Mouse (Mus musculus): ENCODE results near the gene Aadat. TPM values are rescaled to one million over a fixed set of nuclear protein-coding genes. Genes with fewer than 3 reads are reported as not detected.
"Not testable (repeated sequence)": the region's sequence is repeated elsewhere in the genome, so short reads cannot be mapped to it uniquely, and the experiment has no call there.

Aadat gene
- 1.1 and 2.3 TPM in 2 replicates for polyA plus RNA-seq (2014; fragmentation: Nextera tagmentation; extraction: Ambion mirVana)

GRCm38 (mm10) chr8:60505653-60506521 is at the start of gene Aadat:
Aadat (plus strand) TSS chr8:60505932.
- Histone ChIP-seq H3K36me3 (ENCODE audit: control insufficient read depth, insufficient read depth, low read length) (no peaks in the 10 kb centered on the region), H3K9me3 (ENCODE audit: control insufficient read depth, low read length) (no peaks in the 10 kb centered on the region), H3K4me2 (ENCODE audit: low read depth) (peak within 1 kb of the TSS; percentile 84), H3K9ac (ENCODE audit: low read length) (peak within 1 kb of the TSS; percentile 73), H3K4me1 (ENCODE audit: control insufficient read depth, insufficient read depth, low read length) (0 out of 2 replicates have a peak, but pooled peaks cover 2% of the 10 kb centered on the region), H3K4me3 (ENCODE audit: low read depth, low read length) (peak within 1 kb of the TSS; percentile 51), H3K27me3 (ENCODE audit: control insufficient read depth, insufficient read depth, low read length) (no peaks in the 10 kb centered on the region), H3K27ac (ENCODE audit: low read depth, low read length) (no peak within 1 kb of the TSS)
- ATAC-seq (ENCODE audit: insufficient read depth, low FRiP score, low TSS enrichment) = peak; percentile 96
- peak; percentile 76 for DNase-seq (ENCODE audit: low spot score)
- WGBS = 2% methylated on average over 25 of the region's 25 CpGs

- peak; percentile 67; the same call in 1 of the 2 replicates for ATAC-seq (ENCODE audit: insufficient read depth, low FRiP score, low TSS enrichment)
- H3K36me3 ChIP-seq (ENCODE audit: control insufficient read depth, insufficient read depth, low read length) = no peaks in the 10 kb centered on the region
- no peak overlapping the region for H3K9ac ChIP-seq (ENCODE audit: low read length)
- no peak overlapping the region for H3K4me3 ChIP-seq (ENCODE audit: low read depth, low read length)
- H3K27ac ChIP-seq (ENCODE audit: low read depth, low read length) = no peak overlapping the region
- no peaks in the 10 kb centered on the region for H3K27me3 ChIP-seq (ENCODE audit: control insufficient read depth, insufficient read depth, low read length)
- WGBS = 41% methylated on average over 15 of the region's 15 CpGs
- peak; percentile 69 for DNase-seq (ENCODE audit: low spot score)
- H3K4me2 ChIP-seq (ENCODE audit: low read depth) = no peak overlapping the region
- no peaks in the 10 kb centered on the region for H3K9me3 ChIP-seq (ENCODE audit: control insufficient read depth, low read length)
- H3K4me1 ChIP-seq (ENCODE audit: control insufficient read depth, insufficient read depth, low read length) = no peaks in the 10 kb centered on the region
These were observed 38.9 kb upstream of the Aadat start for GRCm38 (mm10) chr8:60466686-60467335.

- Histone ChIP-seq H3K27me3 (ENCODE audit: control insufficient read depth, insufficient read depth, low read length) (no peaks in the 10 kb centered on the region), H3K4me3 (ENCODE audit: low read depth, low read length) (no peak overlapping the region), H3K9me3 (ENCODE audit: control insufficient read depth, low read length) (no peaks in the 10 kb centered on the region), H3K9ac (ENCODE audit: low read length) (no peak overlapping the region), H3K4me2 (ENCODE audit: low read depth) (no peak overlapping the region), H3K36me3 (ENCODE audit: control insufficient read depth, insufficient read depth, low read length) (no peaks in the 10 kb centered on the region), H3K27ac (ENCODE audit: low read depth, low read length) (no peak overlapping the region), H3K4me1 (ENCODE audit: control insufficient read depth, insufficient read depth, low read length) (no peaks in the 10 kb centered on the region)
- ATAC-seq (ENCODE audit: insufficient read depth, low FRiP score, low TSS enrichment) (no peak), DNase-seq (ENCODE audit: low spot score) (no peak)
- 73% methylated on average over 2 of the region's 2 CpGs for WGBS
These were observed 15.6 kb upstream of the Aadat start for GRCm38 (mm10) chr8:60490147-60490546.

- ATAC-seq (ENCODE audit: insufficient read depth, low FRiP score, low TSS enrichment) (no peak), DNase-seq (ENCODE audit: low spot score) (no peak)
- WGBS = 97% methylated on average over 2 of the region's 2 CpGs
- Histone ChIP-seq H3K9ac (ENCODE audit: low read length) (no peak overlapping the region), H3K4me1 (ENCODE audit: control insufficient read depth, insufficient read depth, low read length) (no peaks in the 10 kb centered on the region), H3K4me3 (ENCODE audit: low read depth, low read length) (no peak overlapping the region), H3K4me2 (ENCODE audit: low read depth) (no peak overlapping the region), H3K36me3 (ENCODE audit: control insufficient read depth, insufficient read depth, low read length) (no peaks in the 10 kb centered on the region), H3K27ac (ENCODE audit: low read depth, low read length) (no peak overlapping the region), H3K27me3 (ENCODE audit: control insufficient read depth, insufficient read depth, low read length) (no peaks in the 10 kb centered on the region), H3K9me3 (ENCODE audit: control insufficient read depth, low read length) (no peaks in the 10 kb centered on the region)
These were observed 13.9 kb upstream of the Aadat start for GRCm38 (mm10) chr8:60491871-60492270.

- Histone ChIP-seq H3K27me3 (ENCODE audit: control insufficient read depth, insufficient read depth, low read length) (no peaks in the 10 kb centered on the region), H3K4me3 (ENCODE audit: low read depth, low read length) (no peak overlapping the region), H3K4me1 (ENCODE audit: control insufficient read depth, insufficient read depth, low read length) (no peaks in the 10 kb centered on the region), H3K9ac (ENCODE audit: low read length) (no peak overlapping the region), H3K27ac (ENCODE audit: low read depth, low read length) (no peak overlapping the region), H3K9me3 (ENCODE audit: control insufficient read depth, low read length) (no peaks in the 10 kb centered on the region), H3K36me3 (ENCODE audit: control insufficient read depth, insufficient read depth, low read length) (no peaks in the 10 kb centered on the region), H3K4me2 (ENCODE audit: low read depth) (no peak overlapping the region)
- 83% methylated on average over 3 of the region's 3 CpGs for WGBS
- ATAC-seq (ENCODE audit: insufficient read depth, low FRiP score, low TSS enrichment) (no peak), DNase-seq (ENCODE audit: low spot score) (no peak)
These were observed 13.3 kb upstream of the Aadat start for GRCm38 (mm10) chr8:60492471-60492870.

GRCm38 (mm10) chr8:60494606-60495005 is 11.1 kb upstream of the Aadat start:
- Histone ChIP-seq H3K4me1 (ENCODE audit: control insufficient read depth, insufficient read depth, low read length) (no peaks in the 10 kb centered on the region), H3K4me2 (ENCODE audit: low read depth) (no peak overlapping the region), H3K36me3 (ENCODE audit: control insufficient read depth, insufficient read depth, low read length) (no peaks in the 10 kb centered on the region), H3K9me3 (ENCODE audit: control insufficient read depth, low read length) (no peaks in the 10 kb centered on the region), H3K27me3 (ENCODE audit: control insufficient read depth, insufficient read depth, low read length) (no peaks in the 10 kb centered on the region), H3K4me3 (ENCODE audit: low read depth, low read length) (no peak overlapping the region), H3K27ac (ENCODE audit: low read depth, low read length) (no peak overlapping the region), H3K9ac (ENCODE audit: low read length) (no peak overlapping the region)
- DNase-seq (ENCODE audit: low spot score) (no peak), ATAC-seq (ENCODE audit: insufficient read depth, low FRiP score, low TSS enrichment) (no peak)
- WGBS = 93% methylated on average over 11 of the region's 11 CpGs

- H3K27ac ChIP-seq (ENCODE audit: low read depth, low read length); H3K36me3 ChIP-seq (ENCODE audit: control insufficient read depth, insufficient read depth, low read length); H3K9ac ChIP-seq (ENCODE audit: low read length); H3K4me3 ChIP-seq (ENCODE audit: low read depth, low read length); DNase-seq (ENCODE audit: low spot score); H3K4me2 ChIP-seq (ENCODE audit: low read depth); H3K9me3 ChIP-seq (ENCODE audit: control insufficient read depth, low read length); H3K27me3 ChIP-seq (ENCODE audit: control insufficient read depth, insufficient read depth, low read length); ATAC-seq (ENCODE audit: insufficient read depth, low FRiP score, low TSS enrichment); H3K4me1 ChIP-seq (ENCODE audit: control insufficient read depth, insufficient read depth, low read length): not testable (repeated sequence)
- 82% methylated on average over 2 of the region's 2 CpGs for WGBS
These were observed 10.7 kb upstream of the Aadat start for GRCm38 (mm10) chr8:60495046-60495445.

- ATAC-seq (ENCODE audit: insufficient read depth, low FRiP score, low TSS enrichment) = no peak
- Histone ChIP-seq H3K27me3 (ENCODE audit: control insufficient read depth, insufficient read depth, low read length) (no peaks in the 10 kb centered on the region), H3K27ac (ENCODE audit: low read depth, low read length) (no peak within 1 kb of the TSS), H3K4me3 (ENCODE audit: low read depth, low read length) (no peak within 1 kb of the TSS), H3K9ac (ENCODE audit: low read length) (no peak within 1 kb of the TSS), H3K4me1 (ENCODE audit: control insufficient read depth, insufficient read depth, low read length) (0 out of 2 replicates have a peak, but pooled peaks cover 2% of the 10 kb centered on the region), H3K9me3 (ENCODE audit: control insufficient read depth, low read length) (no peaks in the 10 kb centered on the region), H3K36me3 (ENCODE audit: control insufficient read depth, insufficient read depth, low read length) (no peaks in the 10 kb centered on the region), H3K4me2 (ENCODE audit: low read depth) (no peak within 1 kb of the TSS)
- 47% methylated on average over 2 of the region's 2 CpGs for WGBS
- no peak for DNase-seq (ENCODE audit: low spot score)
These were observed 2.6 kb upstream of the Aadat start, which contains the start of gene Gm10283 for GRCm38 (mm10) chr8:60503098-60503497. Gm10283 (minus strand) TSS chr8:60503198.
